Comparison of ENCODE assay signal across 15 mouse cellular contexts in the genomic region with DNA sequence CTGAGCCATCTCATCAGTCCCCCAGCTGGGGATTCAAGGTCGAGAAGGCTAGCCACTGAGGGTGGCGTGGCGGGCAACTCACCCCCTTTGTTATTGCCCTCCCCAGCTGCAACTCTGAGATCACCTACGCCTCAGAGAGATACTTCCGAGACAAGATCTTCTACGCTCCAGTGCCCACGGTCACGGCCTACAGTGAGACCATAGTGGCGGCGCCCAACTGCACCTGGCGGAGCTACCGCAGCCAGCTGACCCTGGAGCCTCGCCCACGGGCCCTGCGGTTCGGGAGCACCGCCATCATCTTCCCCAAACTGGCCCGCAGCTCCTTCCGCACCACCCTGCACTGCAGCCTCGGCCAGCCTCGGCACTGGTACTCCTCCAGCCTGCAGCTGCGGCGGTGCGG. TPM values are rescaled to one million over a fixed set of nuclear protein-coding genes. Genes with fewer than 3 reads are reported as not detected.
"Had no signal": no experiment of that assay in that cellular context is flagged by ENCODE, and none has a peak within 500 bp of the region (broad histone marks: within the 10 kb centered on the region; RNA-seq: fewer than 3 reads in every experiment).

No protein-coding gene starts in this region.

- H3K27me3 ChIP-seq: liver, embryonic 13.5 days; midbrain, embryonic 15.5 days; neural tube, embryonic 13.5 days; stomach, embryonic 15.5 days had no signal

- H3K36me3 ChIP-seq: midbrain, embryonic 15.5 days had no signal

- H3K9me3 ChIP-seq: liver, embryonic 13.5 days; midbrain, embryonic 15.5 days; neural tube, embryonic 13.5 days; stomach, embryonic 15.5 days had no signal

- H3K27ac ChIP-seq: kidney, postnatal 0 days; liver, embryonic 13.5 days; midbrain, embryonic 15.5 days; neural tube, embryonic 13.5 days; stomach, embryonic 15.5 days had no signal

- H3K4me2 ChIP-seq: liver, embryonic 13.5 days; midbrain, embryonic 15.5 days; neural tube, embryonic 13.5 days; stomach, embryonic 15.5 days had no signal

- DNase-seq: kidney, adult 9 months; kidney, postnatal 36 days; left cerebral cortex, postnatal 4 days; liver; liver, embryonic 13.5 days; lung, adult 18-20 months; retina, postnatal 1 day; right cerebral cortex, postnatal 4 days; spleen, adult 18-20 months; thymus, postnatal 4 days had no signal

- H3K4me3 ChIP-seq: liver, embryonic 13.5 days; midbrain, embryonic 15.5 days; neural tube, embryonic 13.5 days; stomach, embryonic 15.5 days had no signal

- ATAC-seq: midbrain, embryonic 15.5 days had no signal

- H3K9ac ChIP-seq: liver, embryonic 13.5 days; midbrain, embryonic 15.5 days; neural tube, embryonic 13.5 days; stomach, embryonic 15.5 days had no signal

RNA-seq across cellular contexts. Expression of a gene that starts 8.1 kb away (rescaled TPM):
- total RNA-seq: megakaryocyte-erythroid progenitor cell, adult 5-6 weeks had no signal
